Mouse (Mus musculus): Measurements from ENCODE around the gene Capzb.

Capzb gene

DNA sequence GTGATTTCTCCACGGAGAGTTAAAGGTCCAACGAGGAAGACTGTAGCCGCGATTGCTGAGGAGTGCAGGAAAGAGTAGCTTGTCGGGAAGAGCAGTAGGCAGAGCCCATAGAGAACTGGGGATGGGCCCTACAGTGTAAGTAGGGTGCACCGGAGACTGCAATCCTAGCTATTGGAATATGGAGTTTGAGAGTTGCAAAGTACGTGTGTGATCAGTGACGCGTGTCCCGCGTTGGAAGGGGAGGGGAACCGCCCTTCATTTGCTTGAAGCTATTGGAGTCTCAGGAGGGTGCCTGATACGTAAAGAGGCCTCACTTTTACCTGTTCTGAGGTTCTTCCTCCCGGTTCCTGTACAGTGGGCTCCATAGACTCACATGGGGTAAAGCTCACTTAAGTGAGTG lies 119.0 kb downstream of the Capzb start:
- no peak for DNase-seq

GRCm38 (mm10) chr4:139312632-139313031 lies 119.9 kb downstream of the Capzb start:
- no peak for DNase-seq

DNA sequence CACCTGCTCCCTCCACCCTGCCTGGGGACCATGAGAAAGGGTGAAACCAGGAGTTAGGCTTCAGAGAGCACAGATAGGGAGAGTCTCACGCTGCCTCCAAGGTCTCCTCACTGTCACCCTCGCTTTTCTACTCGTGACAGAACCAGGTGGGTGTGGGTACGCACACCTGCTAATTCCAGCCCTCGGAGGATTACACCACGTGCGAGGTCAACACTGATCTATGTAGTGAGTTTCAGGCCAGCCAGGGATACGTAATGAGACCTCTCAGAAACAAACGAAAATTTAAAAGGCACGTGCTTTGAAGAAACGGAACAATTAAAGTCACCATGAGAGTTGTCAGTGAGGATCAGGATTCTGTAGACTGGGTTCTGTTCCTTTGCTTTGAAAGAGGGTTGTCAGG lies 125.8 kb downstream of the Capzb start:
- DNase-seq = no peak

DNA sequence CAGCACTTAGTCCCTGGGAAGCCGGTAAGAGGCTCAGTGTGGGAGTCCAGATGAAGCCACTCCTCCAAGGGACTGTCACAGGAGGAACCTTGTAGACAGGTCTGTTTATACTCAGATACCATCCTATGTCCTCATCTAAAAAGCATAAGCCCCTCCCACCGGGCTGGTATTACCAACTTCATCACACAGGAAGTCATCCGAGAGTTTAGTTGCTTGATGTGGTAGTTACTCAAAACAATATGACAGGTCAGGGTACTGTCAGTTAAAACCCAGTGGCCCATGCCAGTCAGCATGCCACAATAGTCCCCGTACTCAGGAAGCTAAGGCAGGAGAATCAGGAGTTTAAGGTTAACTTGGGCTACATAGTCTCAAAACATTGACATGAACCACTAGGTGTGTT lies 127.0 kb downstream of the Capzb start:
- DNase-seq = no peak

GRCm38 (mm10) chr4:139330605-139331004 lies 137.9 kb downstream of the Capzb start:
- peak; percentile 31 for DNase-seq

- no peak for DNase-seq
Measured at GRCm38 (mm10) chr4:139334631-139335295, 142.1 kb downstream of the Capzb start.

- DNase-seq = no peak
Measured at GRCm38 (mm10) chr4:139335507-139335906, 142.8 kb downstream of the Capzb start.

DNA sequence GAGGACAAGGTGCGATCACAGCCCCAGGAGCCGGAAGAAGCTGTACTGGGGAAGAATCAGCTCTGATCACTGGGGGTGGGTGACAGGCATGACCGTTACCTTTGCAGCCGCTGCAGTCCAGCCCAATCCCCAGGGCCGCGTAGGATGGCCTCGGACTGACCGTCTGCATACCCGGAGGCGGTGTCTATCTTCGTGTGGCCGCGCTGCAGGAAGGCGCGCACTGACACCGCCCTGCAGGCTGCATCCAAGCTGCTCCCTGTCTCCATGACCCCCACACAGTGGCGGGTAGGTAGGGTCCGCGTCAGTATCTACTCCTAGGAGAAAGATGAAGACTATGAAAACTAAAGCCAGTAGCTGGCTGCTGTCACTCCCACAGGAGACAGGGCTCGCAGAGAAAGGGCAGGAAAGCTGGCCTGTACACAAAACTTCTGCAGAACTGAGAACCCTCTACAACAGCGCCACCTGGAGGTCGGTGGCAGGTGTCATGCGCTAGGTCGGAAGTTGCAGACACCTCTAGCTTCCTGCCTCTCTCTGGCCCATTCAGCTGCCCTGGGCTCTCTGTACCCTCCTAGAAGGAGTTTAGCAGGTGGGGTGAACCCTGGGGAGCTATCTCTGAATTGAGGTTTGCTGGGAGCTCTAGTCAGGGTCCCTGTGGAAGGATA lies 144.3 kb downstream of the Capzb start:
- DNase-seq = peak; percentile 84

DNA sequence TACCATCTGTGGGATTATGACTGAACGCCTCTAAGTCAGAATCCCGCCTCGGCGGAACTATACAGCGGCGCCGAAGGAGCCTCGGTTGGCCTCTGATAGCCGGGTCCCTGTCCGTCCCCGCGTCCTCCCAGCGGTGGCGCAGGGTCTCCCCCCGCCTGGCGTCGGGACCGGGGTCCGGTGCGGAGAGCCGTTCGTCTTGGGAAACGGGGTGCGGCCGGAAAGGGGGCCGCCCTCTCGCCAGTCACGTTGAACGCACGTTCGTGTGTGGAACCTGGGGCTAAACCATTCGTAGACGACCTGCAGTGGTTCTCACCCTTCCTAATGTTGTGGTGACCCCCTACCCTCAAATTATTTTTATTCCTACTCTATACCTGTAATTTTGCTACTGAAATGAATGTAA lies 145.4 kb downstream of the Capzb start:
- no peak for DNase-seq

GRCm38 (mm10) chr4:139340835-139341234 lies 148.1 kb downstream of the Capzb start:
- no peak for DNase-seq
